Mouse (Mus musculus) erythroblast, embryonic 14.5 days (primary cell): ENCODE measurements around the gene Ndrg3.

ENCODE experiments used
- GATA1 ChIP-seq: IDR thresholded peaks from 2 replicates; pipeline ENCODE4 v1.6.1; 2012; ENCODE audit warnings: low read length, inconsistent platforms, mixed read lengths
- TAL1 ChIP-seq: IDR thresholded peaks from 3 replicates; pipeline ENCODE4 v1.6.1; 2012; ENCODE audit warnings: low read length, inconsistent platforms, mixed read lengths

DNA sequence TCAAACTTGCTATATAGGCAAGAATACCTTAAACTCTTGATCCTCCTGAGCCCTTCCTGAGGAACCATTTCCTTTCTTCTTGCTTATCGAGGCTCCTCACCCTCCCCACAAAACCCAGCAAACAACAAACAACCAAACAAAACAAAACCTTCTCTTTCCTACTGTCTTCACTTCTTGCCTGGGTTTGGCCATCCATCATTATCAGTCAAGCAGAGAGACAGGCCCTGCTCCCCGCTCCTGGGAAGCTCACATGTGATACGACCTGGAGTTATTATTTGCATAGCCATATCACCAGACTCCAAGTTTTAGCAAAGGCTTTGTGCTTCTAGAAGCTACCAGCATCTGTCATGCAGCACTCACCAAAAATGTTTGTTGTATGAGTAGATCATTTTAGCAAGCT, 4.5 kb downstream of the Ndrg3 start:
- no peak for TF ChIP-seq GATA1
- TF ChIP-seq TAL1: no peak
